Mouse (Mus musculus): ENCODE data around the gene Atf7.
"Not testable (repeated sequence)": the region's sequence is repeated elsewhere in the genome, so short reads cannot be mapped to it uniquely, and the experiment has no call there.

Atf7 gene

DNA sequence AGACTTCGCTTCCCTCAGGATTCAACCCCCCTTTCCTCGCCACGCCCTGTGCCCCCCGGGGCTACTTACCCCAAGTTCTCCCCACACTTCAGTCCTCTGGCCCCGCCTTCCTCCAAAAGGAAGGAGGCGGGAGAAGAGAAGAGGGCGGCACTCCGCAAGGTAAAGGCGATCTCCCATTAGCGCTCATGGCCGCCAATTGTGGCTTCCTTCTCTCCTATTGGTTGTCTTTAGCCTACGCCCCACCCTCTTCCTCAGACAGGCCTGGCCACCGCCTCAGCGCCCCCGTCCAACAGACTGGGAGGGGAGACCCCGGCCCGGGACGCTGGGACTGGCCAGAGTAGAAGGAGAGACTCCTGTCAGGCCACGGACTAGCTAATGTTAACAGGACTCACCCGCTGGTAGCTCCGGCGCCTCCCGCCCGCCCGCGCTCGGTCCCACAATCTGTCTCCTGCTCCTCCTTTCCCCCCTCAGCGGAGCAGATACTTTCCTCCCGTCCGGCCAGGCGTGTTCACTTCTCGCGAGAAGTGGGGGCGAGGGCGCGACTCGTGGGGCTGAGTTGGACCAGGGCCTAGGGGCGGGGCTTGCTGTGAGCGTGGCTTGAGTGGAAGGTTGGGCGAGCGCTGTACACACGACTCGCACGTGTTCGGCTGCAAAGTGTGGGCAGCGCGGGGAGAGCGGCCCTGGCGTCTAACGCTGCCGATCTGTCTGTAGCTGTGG lies at the start of gene Atf7, which contains the start of gene Gm28047:
TSS of gene Atf7 (minus strand) at position 495 of the 717 bp plus-strand sequence.
TSS of gene Gm28047 (minus strand) at position 98 of the 717 bp plus-strand sequence.
- DNase-seq (ENCODE audit: extremely low spot score, low read depth, low spot score) = peak; percentile 88

- DNase-seq (ENCODE audit: extremely low spot score, low read depth, low spot score) = no peak
These were observed 48.3 kb upstream of the Atf7 start for GRCm38 (mm10) chr15:102673548-102673947.

DNA sequence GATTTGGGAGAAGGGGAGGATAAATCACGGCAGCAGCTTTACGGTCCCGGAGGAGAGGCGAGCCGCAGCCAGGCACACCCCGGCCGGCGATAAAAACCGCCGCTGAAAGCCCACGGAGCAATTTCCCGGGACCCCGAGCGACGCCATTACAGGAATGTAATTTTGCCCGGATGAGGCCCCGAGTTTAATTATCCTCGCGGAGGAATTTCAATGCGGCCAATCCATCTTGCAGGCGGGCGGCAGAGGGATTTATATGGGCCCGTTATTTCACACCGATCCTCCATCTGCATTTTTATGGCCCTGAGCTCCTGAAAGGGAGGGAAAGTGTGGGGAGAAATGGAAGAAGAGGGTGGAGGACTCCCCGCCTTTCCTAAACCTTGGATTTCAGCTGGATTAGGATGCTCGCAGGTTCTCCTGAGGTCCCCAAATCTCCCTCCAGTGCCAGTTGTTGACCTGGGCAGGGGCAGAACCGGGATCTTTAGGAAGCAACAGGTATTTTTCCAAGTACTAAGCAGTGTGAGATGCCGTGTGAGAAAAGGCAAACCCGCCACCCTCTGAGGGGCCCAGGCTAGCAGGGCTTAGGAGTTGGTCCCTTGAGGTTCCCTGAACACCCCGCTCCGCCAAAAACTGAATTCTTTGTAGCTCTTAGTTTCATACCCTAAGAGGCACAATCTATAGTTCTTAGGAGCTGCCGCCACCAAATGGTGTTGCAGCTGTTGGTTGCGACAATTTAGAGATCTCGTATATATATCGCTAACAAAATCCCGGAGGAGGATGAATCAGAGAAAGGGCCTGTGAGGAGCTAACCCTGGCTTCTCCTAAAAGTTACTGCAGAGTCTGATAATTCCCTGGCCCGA lies 47.2 kb upstream of the Atf7 start, which contains the start of gene Atp5g2:
TSS of gene Atp5g2 (minus strand) at position 138 of the 857 bp plus-strand sequence.
- DNase-seq (ENCODE audit: extremely low spot score, low read depth, low spot score) = no peak

GRCm38 (mm10) chr15:102671721-102672214 lies 46.5 kb upstream of the Atf7 start:
- no peak for DNase-seq (ENCODE audit: extremely low spot score, low read depth, low spot score)

GRCm38 (mm10) chr15:102670767-102671575 lies 45.7 kb upstream of the Atf7 start:
- DNase-seq (ENCODE audit: extremely low spot score, low read depth, low spot score) = peak; percentile 97

- DNase-seq (ENCODE audit: extremely low spot score, low read depth, low spot score) = no peak
These were observed 45.0 kb upstream of the Atf7 start for GRCm38 (mm10) chr15:102670281-102670680.

DNA sequence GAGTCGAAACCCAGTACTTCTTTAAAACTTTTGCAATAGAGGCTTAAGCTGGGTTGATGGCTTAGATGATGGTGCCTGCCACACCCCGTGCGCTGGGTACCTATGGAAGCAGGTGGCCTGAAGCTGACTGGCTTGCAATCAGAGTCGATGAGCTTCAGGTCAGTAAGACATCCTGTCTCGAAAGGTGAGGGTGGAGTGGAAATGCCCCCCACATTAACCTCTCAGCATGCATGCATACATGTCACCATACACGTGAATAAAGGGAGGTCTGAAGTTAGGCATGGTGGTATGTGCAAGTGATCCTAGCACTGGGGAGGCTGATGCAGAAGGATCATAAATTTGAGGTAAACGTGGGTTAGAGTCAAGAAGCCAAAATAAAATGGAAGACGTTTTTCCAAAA lies 44.3 kb upstream of the Atf7 start:
- no peak for DNase-seq (ENCODE audit: extremely low spot score, low read depth, low spot score)

- DNase-seq (ENCODE audit: extremely low spot score, low read depth, low spot score) = no peak
These were observed 40.2 kb upstream of the Atf7 start for GRCm38 (mm10) chr15:102665494-102665893.

- DNase-seq (ENCODE audit: extremely low spot score, low read depth, low spot score) = no peak
These were observed 38.6 kb upstream of the Atf7 start for GRCm38 (mm10) chr15:102663825-102664224.

DNA sequence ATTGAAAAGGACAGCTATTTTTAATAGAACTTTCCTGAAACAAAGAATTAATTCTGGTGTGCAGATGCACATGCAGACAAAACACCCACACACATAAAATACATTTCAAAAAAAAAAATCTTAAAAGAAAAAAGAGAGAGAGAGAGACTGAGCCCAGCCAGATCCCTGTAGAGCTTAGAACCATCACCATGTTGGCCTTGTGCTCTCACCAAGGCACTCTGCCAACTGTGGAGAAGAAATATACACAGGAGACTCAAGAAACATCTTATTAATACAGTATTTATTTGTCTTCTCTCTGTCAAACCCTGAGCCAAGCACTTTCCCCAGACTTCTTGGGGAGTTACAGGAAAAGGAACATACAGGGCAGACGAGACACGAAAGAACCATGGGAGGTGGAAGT lies 37.3 kb upstream of the Atf7 start:
- not testable (repeated sequence) for DNase-seq (ENCODE audit: extremely low spot score, low read depth, low spot score)

DNA sequence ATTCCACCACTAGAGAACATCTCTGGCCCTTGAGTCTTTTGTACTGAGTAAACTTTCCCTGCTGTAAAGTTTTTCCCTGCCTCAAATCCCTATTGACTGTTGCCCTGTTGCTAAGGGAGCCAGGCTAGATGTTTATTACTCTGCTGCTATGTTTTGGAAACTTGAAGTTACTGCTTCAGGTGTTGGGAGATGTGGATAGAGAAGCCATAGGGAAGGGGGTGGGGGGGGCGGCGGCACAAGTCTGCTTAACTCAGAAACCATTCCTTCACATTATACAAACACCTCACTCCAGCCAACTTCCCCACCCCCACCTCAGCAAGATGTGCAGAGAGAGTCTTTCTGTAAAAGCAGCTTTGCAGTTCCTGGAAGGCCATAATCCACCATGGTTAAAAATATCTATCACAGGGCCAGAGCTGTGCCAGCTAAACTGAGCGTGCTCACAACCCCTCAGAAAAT lies 32.7 kb upstream of the Atf7 start:
- no peak for DNase-seq (ENCODE audit: extremely low spot score, low read depth, low spot score)

DNA sequence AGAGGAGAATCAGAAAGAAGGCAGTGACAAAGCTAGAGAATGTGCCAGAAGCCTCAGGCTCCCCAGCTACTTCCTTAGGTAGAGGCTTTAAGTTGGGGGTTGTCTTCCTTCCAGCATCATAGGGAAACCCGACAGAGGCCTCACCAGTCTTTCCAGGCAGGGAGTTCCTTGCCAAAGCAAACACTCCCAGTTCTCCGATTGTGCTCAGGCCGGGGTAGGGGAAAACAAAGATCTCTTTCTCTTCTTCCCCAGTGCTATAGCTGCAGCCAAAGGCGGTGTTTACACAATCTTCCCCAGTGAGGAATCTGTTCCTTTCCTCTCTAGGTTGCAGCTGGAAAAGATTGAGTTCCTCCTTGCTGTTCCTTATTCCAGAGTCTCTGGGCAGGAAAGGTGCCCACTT lies 31.4 kb upstream of the Atf7 start:
- no peak for DNase-seq (ENCODE audit: extremely low spot score, low read depth, low spot score)

- DNase-seq (ENCODE audit: extremely low spot score, low read depth, low spot score) = not testable (repeated sequence)
These were observed 26.8 kb upstream of the Atf7 start for GRCm38 (mm10) chr15:102651928-102652660.

DNA sequence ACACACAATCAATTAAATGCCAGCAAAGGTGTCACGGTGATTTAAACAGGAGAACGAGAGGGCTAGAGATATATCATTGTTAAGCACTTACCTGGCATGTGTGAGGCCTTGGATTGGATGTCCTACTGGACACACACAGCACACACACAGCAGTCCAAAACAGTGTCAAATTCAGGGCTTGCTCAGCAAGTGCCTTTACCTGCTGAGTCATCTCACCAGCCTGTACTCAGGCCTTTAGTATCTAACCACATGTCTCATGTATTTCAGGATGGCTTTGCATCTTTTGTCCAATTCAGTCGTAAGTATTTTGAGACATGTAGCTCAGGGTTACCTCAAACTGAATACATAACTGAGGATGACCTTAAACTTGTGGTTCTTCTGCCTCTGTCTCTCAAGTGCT lies 25.8 kb upstream of the Atf7 start:
- DNase-seq (ENCODE audit: extremely low spot score, low read depth, low spot score) = no peak

- no peak for DNase-seq (ENCODE audit: extremely low spot score, low read depth, low spot score)
These were observed 10.6 kb upstream of the Atf7 start for GRCm38 (mm10) chr15:102635817-102636216.

DNA sequence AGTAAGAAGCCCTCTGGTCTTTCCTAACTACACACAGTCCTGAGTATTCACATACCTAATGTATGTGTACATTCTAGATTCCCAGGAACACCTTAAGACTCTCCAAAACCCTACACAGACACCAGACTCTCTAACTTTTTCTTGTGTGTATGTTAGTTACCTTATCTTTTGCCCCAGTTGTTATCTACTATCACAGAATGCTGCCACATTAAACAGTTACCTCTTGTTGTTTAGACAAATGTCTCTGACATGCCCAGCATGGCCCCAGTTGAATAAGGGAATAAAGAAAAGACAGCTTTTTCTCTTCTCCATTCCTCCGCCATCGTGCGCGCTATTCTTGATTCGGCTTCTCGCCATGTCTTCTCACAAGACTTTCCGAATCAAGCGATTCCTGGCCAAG lies 9.4 kb upstream of the Atf7 start:
- no peak for DNase-seq (ENCODE audit: extremely low spot score, low read depth, low spot score)

DNA sequence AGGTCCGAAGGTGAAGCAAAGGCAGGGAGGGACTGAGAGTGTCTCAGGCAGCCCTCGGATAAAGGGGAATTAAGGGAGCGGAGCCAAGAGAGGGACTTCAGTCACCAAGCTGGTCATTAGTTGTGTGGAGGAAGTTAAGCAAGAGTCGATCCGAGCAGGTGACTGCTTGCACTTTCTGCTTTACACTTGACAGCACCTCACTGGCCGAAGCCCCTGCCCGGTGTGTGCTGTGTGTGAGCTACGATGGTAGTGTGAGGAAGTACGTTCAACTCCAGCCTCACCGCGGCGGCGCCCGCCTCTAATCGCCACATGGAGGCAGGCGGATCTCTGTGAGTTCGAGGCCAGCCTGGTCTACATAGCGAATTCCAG lies 407 bp upstream of the Atf7 start:
- DNase-seq (ENCODE audit: extremely low spot score, low read depth, low spot score) = no peak

- DNase-seq (ENCODE audit: extremely low spot score, low read depth, low spot score) = no peak
These were observed 834 bp downstream of the Atf7 start for GRCm38 (mm10) chr15:102624291-102624969.

DNA sequence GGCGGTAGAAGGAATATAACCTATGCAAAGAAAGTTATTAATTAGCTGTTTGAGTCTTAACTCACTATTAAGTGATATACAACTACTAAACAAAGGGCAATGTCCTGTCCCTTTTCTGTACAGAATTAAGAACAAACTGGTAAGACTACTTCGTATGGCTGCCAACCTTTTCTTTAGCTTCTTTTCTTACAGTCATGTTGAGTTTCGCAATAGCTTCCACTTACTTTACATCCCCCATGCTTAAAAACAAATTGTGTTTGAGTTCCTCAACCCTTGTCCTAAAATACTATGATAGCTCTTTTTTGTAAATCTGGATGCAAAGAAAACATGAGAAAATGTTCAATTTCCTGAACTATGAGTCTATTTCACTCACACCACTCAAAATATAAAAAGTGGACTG lies 2.1 kb downstream of the Atf7 start:
- no peak for DNase-seq (ENCODE audit: extremely low spot score, low read depth, low spot score)

- no peak for DNase-seq (ENCODE audit: extremely low spot score, low read depth, low spot score)
These were observed 2.7 kb downstream of the Atf7 start for GRCm38 (mm10) chr15:102622536-102622935.
